Mouse (Mus musculus): Measurements from ENCODE around the gene Arhgef28. TPM values are rescaled to one million over a fixed set of nuclear protein-coding genes. Genes with fewer than 3 reads are reported as not detected.

Gene Arhgef28
- polyA plus RNA-seq, 1 experiment from 2014 or later = 15.1 TPM

DNA sequence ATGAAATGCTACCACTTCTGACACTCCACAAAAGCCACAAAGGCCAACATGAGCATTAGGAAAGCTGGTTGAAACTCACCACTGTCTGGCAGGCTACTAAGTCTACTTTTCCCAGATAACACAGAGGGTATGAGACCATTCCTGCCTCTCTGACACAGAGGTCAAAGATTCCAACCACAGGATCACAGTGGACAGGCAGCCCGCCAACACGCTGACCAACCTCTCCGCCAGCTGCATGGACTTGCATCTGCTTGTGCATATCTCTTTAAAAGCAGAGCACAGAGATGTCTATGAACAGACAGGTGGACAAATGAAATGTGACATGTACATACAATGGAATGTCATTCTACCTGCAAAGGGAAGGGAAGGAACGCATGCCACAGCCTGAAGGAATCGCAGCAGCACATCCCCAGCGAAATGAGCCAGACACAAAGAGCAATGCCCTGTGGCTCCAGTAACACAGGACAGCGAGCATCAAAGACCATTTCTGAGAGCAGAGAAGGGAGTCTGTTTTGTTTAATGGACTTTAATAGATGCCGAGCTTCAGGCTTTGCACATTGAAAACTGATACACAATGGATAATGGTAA is 59.6 kb downstream of the Arhgef28 start:
- 63% methylated on average over 8 of the region's 8 CpGs for WGBS
- no peak overlapping the region for H3K4me2 ChIP-seq (replicated peaks)
- ATAC-seq (ENCODE audit: insufficient number of reproducible peaks, insufficient read depth, low FRiP score, low TSS enrichment) = no peak
- no peak overlapping the region for H3K9ac ChIP-seq
- H3K9me3 ChIP-seq = no peaks in the 10 kb centered on the region
- H3K27ac ChIP-seq = no peak overlapping the region
- H3K4me1 ChIP-seq = 0 out of 2 replicates have a peak, but pooled peaks cover 5% of the 10 kb centered on the region
- no peak overlapping the region for H3K4me3 ChIP-seq
- H3K27me3 ChIP-seq = no peaks in the 10 kb centered on the region
- no peaks in the 10 kb centered on the region for H3K36me3 ChIP-seq

DNA sequence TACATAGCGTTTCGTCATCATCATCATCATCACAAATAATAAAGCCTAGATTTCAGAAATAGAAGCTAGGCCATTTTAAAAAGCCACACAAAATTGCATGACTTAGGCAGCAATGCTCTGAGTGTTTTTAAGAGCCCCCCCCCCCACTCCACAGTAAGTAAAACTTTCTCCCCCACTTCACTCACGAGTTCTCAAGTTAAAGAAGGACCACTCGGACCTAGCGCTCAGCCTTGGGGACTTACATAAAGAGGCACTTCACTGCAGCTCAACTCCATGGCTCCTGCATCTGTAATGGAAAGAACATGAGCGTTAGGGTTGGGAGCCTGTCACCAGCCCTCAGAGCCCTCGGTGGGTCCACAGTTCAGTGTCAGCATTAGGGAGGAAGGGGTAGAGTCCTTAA is 60.9 kb downstream of the Arhgef28 start:
- 78% methylated on average over 7 of the region's 7 CpGs for WGBS
- Histone ChIP-seq H3K27ac (no peak overlapping the region), H3K27me3 (no peaks in the 10 kb centered on the region), H3K36me3 (no peaks in the 10 kb centered on the region), H3K9me3 (no peaks in the 10 kb centered on the region), H3K4me2 (replicated peaks) (no peak overlapping the region), H3K4me1 (peaks cover 5% of the 10 kb centered on the region; the same call in 1 of the 2 replicates), H3K9ac (no peak overlapping the region), H3K4me3 (no peak overlapping the region)
- no peak for ATAC-seq (ENCODE audit: insufficient number of reproducible peaks, insufficient read depth, low FRiP score, low TSS enrichment)

GRCm38 (mm10) chr13:98143000-98143399 is 63.2 kb downstream of the Arhgef28 start:
- 93% methylated on average over 10 of the region's 10 CpGs for WGBS
- Histone ChIP-seq H3K36me3 (no peaks in the 10 kb centered on the region), H3K4me2 (replicated peaks) (no peak overlapping the region), H3K27ac (no peak overlapping the region), H3K4me3 (no peak overlapping the region), H3K9ac (no peak overlapping the region), H3K9me3 (no peaks in the 10 kb centered on the region), H3K4me1 (peaks cover 5% of the 10 kb centered on the region; the same call in 1 of the 2 replicates), H3K27me3 (no peaks in the 10 kb centered on the region)
- ATAC-seq (ENCODE audit: insufficient number of reproducible peaks, insufficient read depth, low FRiP score, low TSS enrichment) = no peak

DNA sequence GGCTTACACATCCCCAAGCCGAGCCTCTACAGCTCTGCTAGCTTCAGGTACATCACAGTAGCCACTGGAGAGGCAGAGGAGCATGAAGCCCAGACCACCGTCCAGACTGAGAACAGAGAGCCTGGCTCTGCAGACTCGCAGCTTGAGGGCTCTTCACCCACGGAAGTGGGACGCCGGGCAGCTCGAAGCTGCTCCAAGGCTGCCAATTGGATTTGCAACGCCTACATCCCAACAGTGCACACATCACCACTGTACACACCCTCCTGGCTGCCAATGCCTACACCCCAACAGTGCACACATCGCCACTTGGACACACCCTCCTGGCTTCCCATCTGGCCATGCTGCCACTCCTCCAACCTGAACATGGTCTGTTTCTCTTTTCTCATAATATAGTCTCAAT is 65.6 kb downstream of the Arhgef28 start:
- Histone ChIP-seq H3K36me3 (no peaks in the 10 kb centered on the region), H3K9ac (no peak overlapping the region), H3K4me2 (replicated peaks) (no peak overlapping the region), H3K4me3 (no peak overlapping the region), H3K27me3 (no peaks in the 10 kb centered on the region), H3K9me3 (no peaks in the 10 kb centered on the region), H3K4me1 (peaks cover 17% of the 10 kb centered on the region), H3K27ac (no peak overlapping the region)
- ATAC-seq (ENCODE audit: insufficient number of reproducible peaks, insufficient read depth, low FRiP score, low TSS enrichment) = no peak
- 77% methylated on average over 9 of the region's 9 CpGs for WGBS

DNA sequence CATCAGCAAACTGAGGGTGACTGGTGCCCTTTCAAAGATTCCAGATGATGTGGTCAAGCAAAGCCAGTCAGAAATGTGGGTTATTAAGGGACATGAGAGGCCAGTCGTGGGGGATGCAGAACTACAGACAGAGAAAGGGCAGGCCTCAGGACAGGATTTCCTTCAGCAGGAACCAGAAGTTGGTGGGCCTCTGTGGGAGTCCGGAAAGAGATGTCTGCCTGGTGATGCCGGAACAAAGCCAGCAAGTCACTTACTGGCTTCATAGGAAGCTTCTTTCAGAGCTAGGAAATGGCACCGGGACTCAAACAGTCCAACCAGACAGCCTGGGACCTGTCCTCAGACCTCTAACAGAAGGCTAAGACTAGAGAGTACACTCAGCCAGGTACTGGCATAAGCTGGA is 67.5 kb downstream of the Arhgef28 start:
- no peaks in the 10 kb centered on the region for H3K27me3 ChIP-seq
- H3K27ac ChIP-seq = no peak overlapping the region
- no peak overlapping the region for H3K4me3 ChIP-seq
- H3K9ac ChIP-seq = no peak overlapping the region
- no peak overlapping the region for H3K4me2 ChIP-seq (replicated peaks)
- no peak for ATAC-seq (ENCODE audit: insufficient number of reproducible peaks, insufficient read depth, low FRiP score, low TSS enrichment)
- H3K36me3 ChIP-seq = no peaks in the 10 kb centered on the region
- peaks cover 24% of the 10 kb centered on the region for H3K4me1 ChIP-seq
- no peaks in the 10 kb centered on the region for H3K9me3 ChIP-seq
- 63% methylated on average over 4 of the region's 4 CpGs for WGBS

DNA sequence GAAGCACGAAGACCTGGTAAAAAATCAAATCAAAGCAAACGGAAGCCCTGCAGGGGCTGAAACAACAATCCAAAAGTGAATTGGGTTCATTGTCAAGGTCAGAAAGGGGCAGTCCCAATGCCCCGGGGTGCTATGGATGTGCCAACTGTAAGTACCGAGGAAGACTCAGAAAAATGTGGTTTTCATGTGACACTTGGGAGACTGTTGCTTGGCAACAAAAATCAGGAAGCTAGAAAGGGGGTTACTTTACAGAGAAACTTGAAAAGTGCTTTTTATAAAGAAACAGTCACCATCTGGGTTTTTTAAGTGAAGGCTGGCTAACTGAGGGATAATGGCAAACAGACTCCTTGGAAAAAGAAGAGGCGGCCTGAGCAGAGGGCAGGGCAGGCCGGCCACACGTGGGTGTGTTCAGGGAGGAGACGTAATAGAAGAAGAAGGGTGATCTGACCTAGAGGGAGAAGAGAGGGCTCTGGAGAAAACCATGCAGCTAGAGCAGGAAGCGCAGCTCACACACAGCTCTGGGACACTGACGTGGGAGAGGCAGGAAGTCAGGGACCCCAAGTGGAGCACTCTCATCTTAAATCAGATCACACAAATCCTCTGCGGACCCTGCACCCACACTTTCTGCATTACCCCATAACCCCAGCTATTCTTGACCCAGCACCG is 70.2 kb downstream of the Arhgef28 start:
- Histone ChIP-seq H3K9me3 (no peaks in the 10 kb centered on the region), H3K4me1 (peaks cover 24% of the 10 kb centered on the region), H3K4me3 (no peak overlapping the region), H3K9ac (0 out of 2 replicates have a peak overlapping the region, but pooled peaks have one; percentile 17), H3K4me2 (replicated peaks) (0 out of 2 replicates have a peak overlapping the region, but pooled peaks have one; percentile 15), H3K36me3 (no peaks in the 10 kb centered on the region), H3K27me3 (no peaks in the 10 kb centered on the region), H3K27ac (0 out of 2 replicates have a peak overlapping the region, but pooled peaks have one; percentile 25)
- WGBS = 24% methylated on average over 12 of the region's 12 CpGs
- ATAC-seq (ENCODE audit: insufficient number of reproducible peaks, insufficient read depth, low FRiP score, low TSS enrichment) = no peak; the same call in 1 of the 2 replicates

- Histone ChIP-seq H3K9me3 (no peaks in the 10 kb centered on the region), H3K9ac (no peak overlapping the region), H3K4me3 (no peak overlapping the region), H3K4me2 (replicated peaks) (no peak overlapping the region), H3K27me3 (no peaks in the 10 kb centered on the region), H3K27ac (no peak overlapping the region), H3K36me3 (no peaks in the 10 kb centered on the region), H3K4me1 (peaks cover 24% of the 10 kb centered on the region)
- 56% methylated on average over 5 of the region's 5 CpGs for WGBS
- no peak for ATAC-seq (ENCODE audit: insufficient number of reproducible peaks, insufficient read depth, low FRiP score, low TSS enrichment)
Observed at GRCm38 (mm10) chr13:98132951-98133350, 73.3 kb downstream of the Arhgef28 start.

- no peak for ATAC-seq (ENCODE audit: insufficient number of reproducible peaks, insufficient read depth, low FRiP score, low TSS enrichment)
- Histone ChIP-seq H3K9me3 (no peaks in the 10 kb centered on the region), H3K27me3 (no peaks in the 10 kb centered on the region), H3K9ac (no peak overlapping the region), H3K4me3 (no peak overlapping the region), H3K36me3 (no peaks in the 10 kb centered on the region), H3K4me2 (replicated peaks) (no peak overlapping the region), H3K4me1 (peaks cover 23% of the 10 kb centered on the region), H3K27ac (no peak overlapping the region)
- WGBS = 77% methylated on average over 6 of the region's 6 CpGs
Observed at GRCm38 (mm10) chr13:98132264-98132663, 74.0 kb downstream of the Arhgef28 start.

GRCm38 (mm10) chr13:98125666-98126065 is 80.6 kb downstream of the Arhgef28 start:
- H3K4me3 ChIP-seq = no peak overlapping the region

DNA sequence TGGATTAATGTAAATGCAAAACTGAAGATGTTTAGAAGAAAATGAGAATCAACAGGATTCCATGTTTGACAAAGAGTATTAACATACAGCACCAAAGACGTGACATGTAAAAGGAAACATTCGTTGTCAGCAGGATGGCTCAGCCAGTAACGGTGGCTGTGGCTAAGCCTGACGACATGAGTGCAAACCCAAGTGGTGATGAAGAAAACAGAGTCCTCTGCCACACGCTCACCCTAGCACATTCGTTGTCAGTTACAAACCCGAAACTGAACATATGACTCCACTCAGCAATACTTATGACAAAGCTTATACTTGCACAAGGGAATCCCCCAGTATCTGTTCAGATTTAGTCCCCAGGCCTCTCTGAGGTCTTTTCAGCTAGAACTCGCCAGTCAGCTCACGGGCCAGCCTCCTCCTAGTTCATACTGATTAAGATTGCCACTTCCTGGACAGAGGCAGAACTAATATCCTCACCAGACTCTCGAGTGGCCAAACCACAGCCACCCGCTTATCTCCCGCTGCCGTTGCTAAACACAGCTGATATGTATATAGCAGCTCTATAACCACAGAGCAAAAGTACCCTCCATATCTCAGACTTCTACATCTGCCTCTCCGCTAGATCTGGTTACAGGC is 82.0 kb downstream of the Arhgef28 start:
- Histone ChIP-seq H3K4me3 (no peak overlapping the region), H3K36me3 (no peaks in the 10 kb centered on the region), H3K9me3 (no peaks in the 10 kb centered on the region), H3K27ac (no peak overlapping the region; the same call in 1 of the 2 replicates), H3K4me2 (replicated peaks) (no peak overlapping the region), H3K4me1 (peaks cover 9% of the 10 kb centered on the region; the same call in 1 of the 2 replicates), H3K9ac (no peak overlapping the region), H3K27me3 (no peaks in the 10 kb centered on the region)
- ATAC-seq (ENCODE audit: insufficient number of reproducible peaks, insufficient read depth, low FRiP score, low TSS enrichment) = no peak
- 60% methylated on average over 14 of the region's 14 CpGs for WGBS

More at GRCm38 (mm10) chr13:98125666-98126065, 80.6 kb downstream of the Arhgef28 start:
- no peaks in the 10 kb centered on the region for H3K9me3 ChIP-seq
- H3K9ac ChIP-seq = no peak overlapping the region
- WGBS = 72% methylated on average over 5 of the region's 5 CpGs
- no peaks in the 10 kb centered on the region for H3K36me3 ChIP-seq
- H3K4me1 ChIP-seq = peaks cover 9% of the 10 kb centered on the region; the same call in 1 of the 2 replicates
- H3K4me2 ChIP-seq (replicated peaks) = no peak overlapping the region
- no peak overlapping the region for H3K27ac ChIP-seq
- ATAC-seq (ENCODE audit: insufficient number of reproducible peaks, insufficient read depth, low FRiP score, low TSS enrichment) = no peak
- no peaks in the 10 kb centered on the region for H3K27me3 ChIP-seq

GRCm38 (mm10) chr13:98122766-98123165 is 83.5 kb downstream of the Arhgef28 start:
- WGBS = 66% methylated on average over 4 of the region's 4 CpGs
- ATAC-seq (ENCODE audit: insufficient number of reproducible peaks, insufficient read depth, low FRiP score, low TSS enrichment) = no peak
- Histone ChIP-seq H3K36me3 (no peaks in the 10 kb centered on the region), H3K9me3 (no peaks in the 10 kb centered on the region), H3K27me3 (no peaks in the 10 kb centered on the region), H3K4me1 (peaks cover 16% of the 10 kb centered on the region; the same call in 1 of the 2 replicates), H3K9ac (no peak overlapping the region), H3K27ac (no peak overlapping the region), H3K4me3 (no peak overlapping the region), H3K4me2 (replicated peaks) (no peak overlapping the region)

GRCm38 (mm10) chr13:98121993-98122392 is 84.2 kb downstream of the Arhgef28 start:
- 77% methylated on average over 5 of the region's 5 CpGs for WGBS
- Histone ChIP-seq H3K4me2 (replicated peaks) (no peak overlapping the region), H3K9me3 (no peaks in the 10 kb centered on the region), H3K27me3 (no peaks in the 10 kb centered on the region), H3K27ac (no peak overlapping the region), H3K36me3 (no peaks in the 10 kb centered on the region), H3K4me3 (no peak overlapping the region), H3K9ac (no peak overlapping the region), H3K4me1 (peaks cover 22% of the 10 kb centered on the region; the same call in 1 of the 2 replicates)
- ATAC-seq (ENCODE audit: insufficient number of reproducible peaks, insufficient read depth, low FRiP score, low TSS enrichment) = no peak
